Mouse (Mus musculus): ENCODE measurements around the gene Scyl2. TPM values are rescaled to one million over a fixed set of nuclear protein-coding genes. Genes with fewer than 3 reads are reported as not detected.
"Not testable (repeated sequence)": the region's sequence is repeated elsewhere in the genome, so short reads cannot be mapped to it uniquely, and the experiment has no call there.

The Scyl2 gene
- polyA plus RNA-seq, 1 experiment from 2014 or later = 7.8 TPM

- ATAC-seq (ENCODE audit: low FRiP score) = no peak
- H3K36me3 ChIP-seq = no peaks in the 10 kb centered on the region
- no peak overlapping the region for H3K27ac ChIP-seq (replicated peaks)
- H3K27me3 ChIP-seq (replicated peaks) = no peaks in the 10 kb centered on the region
- H3K4me2 ChIP-seq = no peak overlapping the region
- no peak overlapping the region for H3K4me3 ChIP-seq (replicated peaks)
- no peaks in the 10 kb centered on the region for H3K9me3 ChIP-seq (replicated peaks)
- no peak overlapping the region for H3K9ac ChIP-seq (replicated peaks)
- no peaks in the 10 kb centered on the region for H3K4me1 ChIP-seq
- 52% methylated on average over 4 of the region's 4 CpGs for WGBS
Measured at GRCm38 (mm10) chr10:89676609-89677008, 9.5 kb downstream of the Scyl2 start.

- not testable (repeated sequence) for H3K9me3 ChIP-seq (replicated peaks); H3K9ac ChIP-seq (replicated peaks); H3K4me3 ChIP-seq (replicated peaks); H3K36me3 ChIP-seq; H3K27ac ChIP-seq (replicated peaks); H3K27me3 ChIP-seq (replicated peaks); H3K4me1 ChIP-seq; H3K4me2 ChIP-seq; ATAC-seq (ENCODE audit: low FRiP score)
- 93% methylated on average over 5 of the region's 5 CpGs for WGBS
Measured at GRCm38 (mm10) chr10:89670371-89670770, 15.7 kb downstream of the Scyl2 start.

GRCm38 (mm10) chr10:89667571-89667970 lies 18.5 kb downstream of the Scyl2 start:
- H3K9ac ChIP-seq (replicated peaks) = no peak overlapping the region
- H3K4me1 ChIP-seq = no peaks in the 10 kb centered on the region
- WGBS = 77% methylated on average over 7 of the region's 7 CpGs
- no peak overlapping the region for H3K4me2 ChIP-seq
- H3K4me3 ChIP-seq (replicated peaks) = no peak overlapping the region
- no peak overlapping the region for H3K27ac ChIP-seq (replicated peaks)
- 0 out of 2 replicates have a peak, but pooled peaks cover 2% of the 10 kb centered on the region for H3K36me3 ChIP-seq
- ATAC-seq (ENCODE audit: low FRiP score) = no peak
- no peaks in the 10 kb centered on the region for H3K9me3 ChIP-seq (replicated peaks)
- H3K27me3 ChIP-seq (replicated peaks) = no peaks in the 10 kb centered on the region

- Histone ChIP-seq H3K4me1 (no peaks in the 10 kb centered on the region), H3K9me3 (replicated peaks) (no peaks in the 10 kb centered on the region), H3K4me2 (no peak overlapping the region), H3K27ac (replicated peaks) (no peak overlapping the region), H3K9ac (replicated peaks) (no peak overlapping the region), H3K27me3 (replicated peaks) (no peaks in the 10 kb centered on the region), H3K4me3 (replicated peaks) (no peak overlapping the region), H3K36me3 (peaks cover 9% of the 10 kb centered on the region)
- WGBS = 90% methylated on average over 9 of the region's 9 CpGs
- ATAC-seq (ENCODE audit: low FRiP score) = no peak
Measured at GRCm38 (mm10) chr10:89665679-89666078, 20.4 kb downstream of the Scyl2 start.

- ATAC-seq (ENCODE audit: low FRiP score) = no peak
- Histone ChIP-seq H3K4me3 (replicated peaks) (no peak overlapping the region), H3K4me2 (no peak overlapping the region), H3K9me3 (replicated peaks) (no peaks in the 10 kb centered on the region), H3K9ac (replicated peaks) (no peak overlapping the region), H3K4me1 (no peaks in the 10 kb centered on the region), H3K36me3 (peaks cover 12% of the 10 kb centered on the region), H3K27me3 (replicated peaks) (no peaks in the 10 kb centered on the region), H3K27ac (replicated peaks) (no peak overlapping the region)
- 93% methylated on average over 8 of the region's 8 CpGs for WGBS
Measured at GRCm38 (mm10) chr10:89664977-89665645, 21.0 kb downstream of the Scyl2 start.

GRCm38 (mm10) chr10:89656366-89656765 lies 29.7 kb downstream of the Scyl2 start:
- Histone ChIP-seq H3K9me3 (replicated peaks) (no peaks in the 10 kb centered on the region), H3K27ac (replicated peaks) (no peak overlapping the region), H3K27me3 (replicated peaks) (no peaks in the 10 kb centered on the region), H3K4me2 (no peak overlapping the region), H3K9ac (replicated peaks) (no peak overlapping the region), H3K4me1 (no peaks in the 10 kb centered on the region), H3K36me3 (peaks cover 66% of the 10 kb centered on the region), H3K4me3 (replicated peaks) (no peak overlapping the region)
- 85% methylated on average over 5 of the region's 5 CpGs for WGBS
- no peak for ATAC-seq (ENCODE audit: low FRiP score)

GRCm38 (mm10) chr10:89652912-89653311 lies 33.2 kb downstream of the Scyl2 start:
- no peak overlapping the region for H3K4me2 ChIP-seq
- H3K27ac ChIP-seq (replicated peaks) = no peak overlapping the region
- H3K4me1 ChIP-seq = no peaks in the 10 kb centered on the region
- no peaks in the 10 kb centered on the region for H3K27me3 ChIP-seq (replicated peaks)
- H3K9me3 ChIP-seq (replicated peaks) = no peaks in the 10 kb centered on the region
- no peak for ATAC-seq (ENCODE audit: low FRiP score)
- H3K4me3 ChIP-seq (replicated peaks) = no peak overlapping the region
- no peak overlapping the region for H3K9ac ChIP-seq (replicated peaks)
- 90% methylated on average over 8 of the region's 8 CpGs for WGBS
- peaks cover 60% of the 10 kb centered on the region for H3K36me3 ChIP-seq

- ATAC-seq (ENCODE audit: low FRiP score) = no peak
- no peaks in the 10 kb centered on the region for H3K27me3 ChIP-seq (replicated peaks)
Measured at GRCm38 (mm10) chr10:89651691-89652090, 34.4 kb downstream of the Scyl2 start.

GRCm38 (mm10) chr10:89646918-89647317 lies 39.2 kb downstream of the Scyl2 start:
- Histone ChIP-seq H3K9me3 (replicated peaks) (no peaks in the 10 kb centered on the region), H3K4me3 (replicated peaks) (no peak overlapping the region), H3K27ac (replicated peaks) (no peak overlapping the region), H3K9ac (replicated peaks) (no peak overlapping the region), H3K4me2 (no peak overlapping the region), H3K27me3 (replicated peaks) (no peaks in the 10 kb centered on the region), H3K36me3 (peaks cover 55% of the 10 kb centered on the region), H3K4me1 (no peaks in the 10 kb centered on the region)
- 91% methylated on average over 9 of the region's 9 CpGs for whole genome bisulfite sequencing
- no peak for ATAC-seq (ENCODE audit: low FRiP score)

More at GRCm38 (mm10) chr10:89651691-89652090, 34.4 kb downstream of the Scyl2 start:
- Histone ChIP-seq H3K4me3 (replicated peaks) (no peak overlapping the region), H3K9ac (replicated peaks) (no peak overlapping the region), H3K4me1 (no peaks in the 10 kb centered on the region), H3K4me2 (no peak overlapping the region), H3K36me3 (peaks cover 54% of the 10 kb centered on the region), H3K27ac (replicated peaks) (no peak overlapping the region), H3K9me3 (replicated peaks) (no peaks in the 10 kb centered on the region)
- WGBS = 83% methylated on average over 1 of the region's 1 CpGs

- Histone ChIP-seq H3K36me3 (peaks cover 33% of the 10 kb centered on the region), H3K4me3 (replicated peaks) (no peak overlapping the region), H3K27ac (replicated peaks) (no peak overlapping the region), H3K9ac (replicated peaks) (no peak overlapping the region), H3K4me2 (no peak overlapping the region), H3K4me1 (no peaks in the 10 kb centered on the region), H3K9me3 (replicated peaks) (no peaks in the 10 kb centered on the region), H3K27me3 (replicated peaks) (no peaks in the 10 kb centered on the region)
- ATAC-seq (ENCODE audit: low FRiP score) = no peak
- 92% methylated on average over 3 of the region's 3 CpGs for WGBS
Measured at GRCm38 (mm10) chr10:89637001-89637400, 49.1 kb downstream of the Scyl2 start.

GRCm38 (mm10) chr10:89635018-89635417 lies 51.1 kb downstream of the Scyl2 start:
- WGBS = 73% methylated on average over 5 of the region's 5 CpGs
- Histone ChIP-seq H3K9me3 (replicated peaks) (no peaks in the 10 kb centered on the region), H3K27me3 (replicated peaks) (no peaks in the 10 kb centered on the region), H3K4me3 (replicated peaks) (no peak overlapping the region), H3K27ac (replicated peaks) (no peak overlapping the region), H3K36me3 (peaks cover 15% of the 10 kb centered on the region), H3K4me2 (no peak overlapping the region), H3K4me1 (no peaks in the 10 kb centered on the region), H3K9ac (replicated peaks) (no peak overlapping the region)
- peak; percentile 81; the same call in 1 of the 2 replicates for ATAC-seq (ENCODE audit: low FRiP score)

- no peak for ATAC-seq (ENCODE audit: low FRiP score)
- no peaks in the 10 kb centered on the region for H3K9me3 ChIP-seq (replicated peaks)
- no peak overlapping the region for H3K4me3 ChIP-seq (replicated peaks)
- no peaks in the 10 kb centered on the region for H3K4me1 ChIP-seq
- peaks cover 6% of the 10 kb centered on the region for H3K36me3 ChIP-seq
- no peak overlapping the region for H3K9ac ChIP-seq (replicated peaks)
- H3K27ac ChIP-seq (replicated peaks) = no peak overlapping the region
- H3K4me2 ChIP-seq = no peak overlapping the region
- no peaks in the 10 kb centered on the region for H3K27me3 ChIP-seq (replicated peaks)
- 93% methylated on average over 7 of the region's 7 CpGs for WGBS
Measured at GRCm38 (mm10) chr10:89633736-89634426, 52.2 kb downstream of the Scyl2 start.

All from neural tube, embryonic 15.5 days (tissue).